Mouse (Mus musculus) ES-E14 (cell line): ENCODE results near the gene Trim17.
A peak's percentile ranks its signal among the peaks of the same experiment; 100 is the strongest.

Experiments used
- CHD2 ChIP-seq: IDR thresholded peaks from 2 replicates; pipeline ENCODE4 v1.6.1; 2014; ENCODE audit warnings: mild to moderate bottlenecking, low read depth, low read length, inconsistent platforms
- HCFC1 ChIP-seq: IDR thresholded peaks from 2 replicates; pipeline ENCODE4 v1.6.1; 2012; ENCODE audit warnings: low read length, inconsistent platforms, borderline replicate concordance; ENCODE audit not compliant: insufficient read depth
- MAFK ChIP-seq: IDR thresholded peaks from 2 replicates; pipeline ENCODE4 v1.6.1; 2014; ENCODE audit warnings: mild to moderate bottlenecking, low read depth, low read length, inconsistent platforms; ENCODE audit not compliant: insufficient read depth
- ZC3H11A ChIP-seq: IDR thresholded peaks from 2 replicates; pipeline ENCODE4 v1.6.1; 2012; ENCODE audit warnings: low read depth, mild to moderate bottlenecking, inconsistent platforms, low read length, borderline replicate concordance
- ZNF384 ChIP-seq: IDR thresholded peaks from 2 replicates; pipeline ENCODE4 v1.6.1; 2012; ENCODE audit warnings: low read depth, low read length, inconsistent platforms

DNA sequence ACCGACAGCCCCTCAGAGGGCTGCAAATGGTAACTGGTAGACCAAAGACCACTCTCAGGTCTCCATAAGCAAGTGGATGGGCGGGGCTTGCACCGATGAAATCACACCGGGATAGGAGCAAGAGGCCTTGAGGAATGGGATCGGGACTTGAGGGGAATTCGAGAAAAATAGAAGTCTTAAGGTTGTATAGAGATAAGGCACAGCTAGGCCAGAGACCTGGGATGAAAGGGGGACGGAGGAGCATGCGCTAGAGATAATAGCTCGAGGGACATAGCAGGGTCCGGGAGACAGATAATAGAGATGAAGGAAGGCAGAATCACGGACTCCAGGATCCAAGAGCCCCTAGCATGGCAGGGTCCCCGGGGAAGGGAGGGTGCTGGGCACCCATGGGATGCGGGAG, 16.6 kb upstream of the Trim17 start:
- TF ChIP-seq HCFC1 (0 out of 2 replicates have a peak, but pooled peaks have one; percentile 24), ZNF384 (no peak), MAFK (no peak), ZC3H11A (no peak), CHD2 (no peak)
